Mouse (Mus musculus): Measurements from ENCODE around the gene Hsph1.

- no peak for TF ChIP-seq TAL1 (IDR thresholded peaks at IDR 0.05; ENCODE audit: low read length)
- TF ChIP-seq GATA1 (IDR thresholded peaks at IDR 0.05; ENCODE audit: low read length), result no peak
Observed at GRCm38 (mm10) chr5:149616138-149616537, 20.0 kb downstream of the Hsph1 start.

Data from erythroblast, embryonic 14.5 days (primary cell).